Mouse (Mus musculus): ENCODE data around the gene Snx21. TPM values are rescaled to one million over a fixed set of nuclear protein-coding genes. Genes with fewer than 3 reads are reported as not detected.

Gene Snx21
- polyA plus RNA-seq, 1 experiment from 2014 or later: 44.8 TPM

DNA sequence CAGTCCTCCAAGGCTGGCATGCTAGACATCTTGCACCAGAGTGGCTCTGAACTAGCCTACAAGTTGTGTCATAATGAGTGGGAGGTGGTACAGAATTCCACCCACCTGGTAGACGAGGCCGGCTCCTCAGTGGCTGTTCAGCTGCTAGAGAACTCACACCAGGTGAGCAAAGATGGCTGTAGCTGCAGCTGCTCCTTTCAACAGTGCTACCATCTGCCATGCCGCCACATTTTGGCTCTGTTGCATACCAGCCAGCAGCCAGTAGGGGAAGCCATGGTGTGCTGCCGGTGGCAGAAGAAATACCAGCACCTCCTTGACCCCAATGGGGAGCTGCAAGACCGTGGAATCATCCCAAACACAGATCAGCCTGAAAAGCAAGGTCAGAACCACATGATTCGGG is 35.4 kb downstream of the Snx21 start:
- no peak overlapping the region for H3K4me2 ChIP-seq
- peaks cover 21% of the 10 kb centered on the region for H3K36me3 ChIP-seq
- H3K4me3 ChIP-seq: no peak overlapping the region
- peaks cover 24% of the 10 kb centered on the region for H3K4me1 ChIP-seq (replicated peaks)
- no peak for ATAC-seq (ENCODE audit: low FRiP score, low read depth)
- no peaks in the 10 kb centered on the region for H3K27me3 ChIP-seq
- WGBS: 81% methylated on average over 6 of the region's 6 CpGs
- no peak overlapping the region for H3K9ac ChIP-seq
- no peak overlapping the region for H3K27ac ChIP-seq (replicated peaks)
- H3K9me3 ChIP-seq: no peaks in the 10 kb centered on the region

DNA sequence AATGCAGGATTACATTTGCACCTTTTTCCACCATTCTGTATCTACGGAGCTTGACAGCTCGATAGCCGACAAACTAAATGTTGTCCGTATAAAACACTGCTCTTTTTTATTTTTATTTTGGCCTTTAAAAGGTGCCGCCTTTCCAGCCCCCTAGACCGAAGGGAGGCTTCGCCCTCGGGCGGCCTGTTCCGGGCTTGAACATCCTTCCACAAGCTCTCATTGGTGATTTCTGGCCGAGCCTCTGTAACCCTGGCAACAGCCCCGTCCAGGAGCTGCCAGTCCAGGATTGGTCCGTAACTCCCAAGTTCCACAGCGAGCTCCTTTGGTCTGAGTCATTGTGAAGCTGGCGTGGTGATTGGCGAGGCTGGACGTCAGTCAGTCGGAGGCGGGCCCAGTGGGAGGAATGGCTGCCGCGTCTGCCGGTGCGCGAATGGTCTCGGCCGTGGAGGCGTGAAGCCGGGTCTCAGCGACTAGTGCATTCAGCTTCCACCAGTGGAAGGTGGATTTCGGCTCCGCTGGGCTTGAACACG is 37.1 kb downstream of the Snx21 start, which contains the start of gene Zswim1:
Zswim1 (plus strand) TSS at position 51 of the 530 bp plus-strand sequence.
- Histone ChIP-seq H3K27ac (replicated peaks) (peak within 1 kb of the TSS; percentile 92), H3K4me1 (replicated peaks) (peaks cover 28% of the 10 kb centered on the region), H3K36me3 (peaks cover 27% of the 10 kb centered on the region), H3K4me2 (peak within 1 kb of the TSS; percentile 60), H3K9ac (peak within 1 kb of the TSS; percentile 82), H3K9me3 (no peaks in the 10 kb centered on the region), H3K4me3 (peak within 1 kb of the TSS; percentile 64), H3K27me3 (no peaks in the 10 kb centered on the region)
- peak; percentile 98 for ATAC-seq (ENCODE audit: low FRiP score, low read depth)
- WGBS: under 1% methylated on average over 32 of the region's 32 CpGs

DNA sequence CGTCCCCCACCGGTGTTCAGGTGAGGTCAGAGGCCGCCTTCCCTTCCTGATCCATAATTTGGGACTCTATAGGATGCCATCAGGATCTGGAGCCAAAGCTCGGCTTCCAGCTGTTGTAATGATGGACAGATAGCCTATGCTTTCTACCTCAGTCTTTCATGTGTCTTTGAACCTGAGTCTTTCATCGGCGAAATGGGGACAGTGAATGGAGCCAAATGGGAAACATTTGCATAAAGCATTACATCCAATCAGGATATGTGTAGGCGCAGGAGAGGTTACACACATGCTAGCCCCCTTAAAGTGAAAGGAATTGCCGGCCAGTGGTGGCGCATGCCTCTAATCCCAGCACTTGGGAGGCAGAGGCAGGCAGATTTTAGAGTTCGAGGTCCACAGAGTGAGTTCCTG is 37.6 kb downstream of the Snx21 start:
- Histone ChIP-seq H3K9me3 (no peaks in the 10 kb centered on the region), H3K4me2 (peak overlapping the region; percentile 60), H3K9ac (peak overlapping the region; percentile 82), H3K4me1 (replicated peaks) (peaks cover 28% of the 10 kb centered on the region), H3K4me3 (peak overlapping the region; percentile 64), H3K27ac (replicated peaks) (peak overlapping the region; percentile 92), H3K27me3 (no peaks in the 10 kb centered on the region), H3K36me3 (peaks cover 32% of the 10 kb centered on the region)
- ATAC-seq (ENCODE audit: low FRiP score, low read depth): peak; percentile 60
- 1% methylated on average over 10 of the region's 10 CpGs for WGBS

DNA sequence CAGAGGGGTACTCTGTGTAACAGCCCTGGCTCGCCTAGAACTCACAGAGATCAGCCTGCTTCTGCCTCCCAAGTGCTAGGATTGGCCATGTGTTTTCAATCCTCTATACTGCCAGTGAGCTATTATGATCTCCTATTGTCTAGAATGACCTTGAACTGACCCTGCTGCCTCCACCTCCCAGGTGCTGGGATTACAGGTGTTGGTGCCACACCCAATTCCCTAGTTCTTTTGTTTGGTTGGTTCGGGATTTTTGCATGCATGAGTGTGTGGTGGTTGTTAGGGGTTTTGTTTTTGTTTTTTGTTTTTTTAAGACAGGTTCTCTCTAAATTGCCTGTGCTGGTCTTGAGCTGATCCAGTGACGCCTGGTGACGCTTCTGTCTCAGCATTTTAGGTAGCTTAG is 38.3 kb downstream of the Snx21 start:
- Histone ChIP-seq H3K9me3 (no peaks in the 10 kb centered on the region), H3K27me3 (no peaks in the 10 kb centered on the region), H3K4me1 (replicated peaks) (peaks cover 28% of the 10 kb centered on the region), H3K27ac (replicated peaks) (no peak overlapping the region), H3K9ac (no peak overlapping the region), H3K36me3 (peaks cover 36% of the 10 kb centered on the region), H3K4me3 (peak overlapping the region; percentile 64; the same call in 1 of the 2 replicates), H3K4me2 (peak overlapping the region; percentile 60)
- WGBS: 96% methylated on average over 4 of the region's 4 CpGs
- ATAC-seq (ENCODE audit: low FRiP score, low read depth): no peak

DNA sequence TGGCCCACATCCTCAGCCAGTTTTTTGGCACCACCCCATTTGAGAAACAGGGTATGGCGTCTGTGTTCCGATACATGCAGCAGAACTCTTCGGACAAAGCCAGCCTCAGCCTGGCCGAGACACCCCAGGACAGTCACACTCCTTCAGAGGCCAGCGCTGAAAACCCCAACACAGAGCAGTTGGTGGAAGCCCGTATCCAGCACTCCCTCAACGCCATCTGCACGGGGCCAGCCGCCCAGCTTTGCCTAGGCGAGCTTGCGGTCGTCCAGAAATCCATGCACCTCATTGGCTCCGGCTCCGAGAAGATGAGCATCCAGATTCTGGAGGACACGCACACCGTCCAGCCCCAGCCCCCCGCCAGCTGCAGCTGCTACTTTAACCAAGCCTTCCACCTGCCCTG is 39.9 kb downstream of the Snx21 start:
- peaks cover 28% of the 10 kb centered on the region for H3K4me1 ChIP-seq (replicated peaks)
- H3K27ac ChIP-seq (replicated peaks): no peak overlapping the region
- H3K27me3 ChIP-seq: no peaks in the 10 kb centered on the region
- no peak overlapping the region for H3K4me2 ChIP-seq
- no peak overlapping the region for H3K4me3 ChIP-seq
- H3K9ac ChIP-seq: no peak overlapping the region
- H3K9me3 ChIP-seq: no peaks in the 10 kb centered on the region
- H3K36me3 ChIP-seq: peaks cover 34% of the 10 kb centered on the region
- ATAC-seq (ENCODE audit: low FRiP score, low read depth): no peak
- WGBS: 97% methylated on average over 17 of the region's 17 CpGs

DNA sequence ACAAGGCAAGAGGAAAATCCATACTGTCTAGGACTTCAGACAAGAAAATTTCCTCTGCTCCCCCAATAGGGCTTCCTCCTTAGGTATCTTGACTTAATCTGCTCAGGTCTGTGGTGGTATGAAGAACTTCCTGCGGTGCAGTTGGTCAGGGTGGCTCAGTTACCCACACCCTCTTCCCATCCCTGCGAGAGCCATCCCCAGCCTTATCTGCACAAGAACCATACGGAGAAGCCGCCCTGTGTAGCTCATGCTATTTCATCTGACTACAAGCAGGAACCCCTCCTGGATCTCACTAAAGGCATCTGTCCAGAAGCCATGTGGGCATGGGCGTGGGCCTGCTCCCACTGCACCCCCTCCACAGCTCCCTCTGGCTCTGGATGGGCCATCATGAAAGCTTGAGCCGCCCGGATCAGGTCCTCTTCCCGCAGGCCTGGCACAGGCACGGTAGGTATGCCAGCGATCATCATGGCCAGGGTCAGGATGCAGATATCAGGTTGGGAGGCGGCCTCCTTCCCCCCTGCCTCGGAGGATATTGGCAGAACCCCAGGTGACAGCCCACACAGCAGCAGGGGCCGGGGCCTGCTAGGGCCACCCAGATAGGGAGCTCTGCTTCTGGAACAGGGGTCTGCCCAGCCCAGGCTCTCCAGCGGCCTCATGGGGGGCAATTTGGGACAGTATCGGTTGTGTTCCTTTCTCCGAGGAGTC is 41.7 kb downstream of the Snx21 start:
- 89% methylated on average over 15 of the region's 16 CpGs for WGBS
- ATAC-seq (ENCODE audit: low FRiP score, low read depth): no peak

DNA sequence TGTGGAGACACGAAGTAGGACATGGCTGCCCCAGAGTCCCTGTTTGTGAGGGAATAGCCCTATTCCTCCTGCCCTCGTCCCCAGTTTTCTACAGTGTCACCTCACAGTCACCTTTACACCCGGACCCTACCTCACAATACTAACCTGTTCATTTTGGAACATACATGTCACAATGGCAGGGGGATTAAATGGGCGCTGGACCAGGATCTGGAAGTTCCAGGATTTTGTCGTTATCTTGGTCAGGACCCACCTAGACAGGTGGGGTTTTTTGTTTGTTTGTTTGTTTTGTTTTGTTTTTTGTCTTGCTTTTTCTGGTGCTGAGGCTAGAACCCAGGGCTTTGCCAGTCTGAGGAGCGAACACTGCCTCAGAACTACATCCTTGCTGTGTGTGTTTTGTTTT is 42.8 kb downstream of the Snx21 start, which contains the start of gene Spata25:
Spata25 (minus strand) TSS at position 101 of the 400 bp plus-strand sequence.
- Histone ChIP-seq H3K4me3 (no peak within 1 kb of the TSS), H3K4me2 (no peak within 1 kb of the TSS), H3K9ac (no peak within 1 kb of the TSS), H3K27me3 (no peaks in the 10 kb centered on the region), H3K27ac (replicated peaks) (no peak within 1 kb of the TSS), H3K36me3 (peaks cover 26% of the 10 kb centered on the region), H3K9me3 (no peaks in the 10 kb centered on the region), H3K4me1 (replicated peaks) (peaks cover 26% of the 10 kb centered on the region)
- WGBS: 88% methylated on average over 6 of the region's 6 CpGs
- no peak for ATAC-seq (ENCODE audit: low FRiP score, low read depth)

More for the DNA sequence above, 41.7 kb downstream of the Snx21 start:
- no peak overlapping the region for H3K4me3 ChIP-seq
- no peak overlapping the region for H3K4me2 ChIP-seq
- no peaks in the 10 kb centered on the region for H3K9me3 ChIP-seq
- H3K27me3 ChIP-seq: no peaks in the 10 kb centered on the region
- peaks cover 26% of the 10 kb centered on the region for H3K36me3 ChIP-seq
- no peak overlapping the region for H3K9ac ChIP-seq
- H3K27ac ChIP-seq (replicated peaks): no peak overlapping the region
- peaks cover 24% of the 10 kb centered on the region for H3K4me1 ChIP-seq (replicated peaks)

DNA sequence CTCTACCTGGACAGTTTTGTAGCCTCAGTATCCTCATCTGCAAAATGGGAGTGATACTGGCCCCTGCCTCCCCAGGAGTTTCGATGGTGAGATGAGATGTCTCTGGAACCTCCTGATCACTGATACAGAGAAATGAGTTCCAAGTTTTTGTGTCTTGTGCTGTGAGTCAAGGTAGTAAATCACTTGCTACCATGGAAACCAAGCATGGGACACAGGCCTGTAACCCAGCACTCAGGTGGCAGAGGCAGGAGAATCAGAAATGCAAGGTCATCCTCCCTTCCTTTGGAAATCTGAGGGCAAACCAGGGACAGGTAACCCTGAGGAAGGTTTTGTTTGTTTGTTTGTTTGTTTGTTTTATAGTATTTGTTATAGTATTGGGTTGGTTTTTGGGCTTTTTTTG is 43.5 kb downstream of the Snx21 start:
- WGBS: 97% methylated on average over 1 of the region's 1 CpGs
- no peak overlapping the region for H3K4me3 ChIP-seq

DNA sequence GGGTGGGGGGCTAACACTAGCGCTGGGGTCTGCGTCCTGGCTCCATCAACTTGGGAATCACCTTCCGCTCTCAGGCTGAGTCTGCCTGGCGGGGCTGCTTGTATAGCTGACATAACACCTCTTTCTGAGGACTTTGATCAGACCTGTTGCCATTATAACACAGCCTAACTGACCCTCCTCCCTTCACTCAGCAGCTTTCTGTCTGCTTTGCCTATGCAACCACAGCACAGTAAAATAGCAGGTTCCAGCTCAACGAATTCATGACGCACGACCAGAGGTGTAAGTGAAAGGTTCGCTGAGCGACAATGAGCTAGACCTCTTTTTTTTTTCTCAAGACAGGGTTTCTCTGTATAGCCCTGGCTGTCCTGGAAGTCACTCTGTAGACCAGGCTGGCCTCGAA is 45.4 kb downstream of the Snx21 start:
- 85% methylated on average over 10 of the region's 10 CpGs for WGBS
- Histone ChIP-seq H3K27me3 (no peaks in the 10 kb centered on the region), H3K9ac (no peak overlapping the region)

More for the DNA sequence above, 43.5 kb downstream of the Snx21 start:
- no peak overlapping the region for H3K4me2 ChIP-seq
- peaks cover 22% of the 10 kb centered on the region for H3K4me1 ChIP-seq (replicated peaks)
- H3K36me3 ChIP-seq: peaks cover 26% of the 10 kb centered on the region
- ATAC-seq (ENCODE audit: low FRiP score, low read depth): no peak
- H3K27me3 ChIP-seq: no peaks in the 10 kb centered on the region
- no peaks in the 10 kb centered on the region for H3K9me3 ChIP-seq
- no peak overlapping the region for H3K9ac ChIP-seq
- H3K27ac ChIP-seq (replicated peaks): no peak overlapping the region

DNA sequence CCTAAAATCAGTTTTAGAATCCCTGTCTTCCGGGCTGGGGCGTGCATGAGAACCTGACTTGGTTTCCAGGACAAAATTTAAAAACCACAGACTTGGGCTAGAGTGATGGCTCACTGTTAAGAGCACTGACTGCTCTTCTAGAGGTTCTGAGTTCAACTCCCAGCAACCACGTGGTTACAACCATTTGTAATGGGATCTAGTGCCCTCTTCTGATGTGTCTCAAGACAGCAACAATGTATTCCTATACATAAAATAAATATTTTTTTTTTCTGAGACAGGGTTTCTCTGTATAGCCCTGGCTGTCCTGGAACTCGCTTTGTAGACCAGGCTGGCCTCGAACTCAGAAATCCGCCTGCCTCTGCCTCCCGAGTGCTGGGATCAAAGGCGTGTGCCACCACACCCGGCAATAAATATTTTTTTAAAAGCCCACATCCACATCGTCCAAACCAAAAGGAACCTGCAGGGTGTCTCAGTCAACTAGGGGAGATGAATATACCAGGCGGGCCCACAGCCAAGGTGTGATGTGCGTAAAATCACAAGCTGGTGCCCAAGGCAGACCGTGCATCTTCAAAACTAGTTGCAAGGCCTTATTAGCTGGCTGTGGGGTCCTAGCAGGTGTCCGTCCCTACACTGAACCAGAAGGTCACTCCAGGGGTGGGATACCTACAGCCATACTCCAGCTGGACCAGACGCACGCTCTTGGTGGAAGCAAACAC is 46.6 kb downstream of the Snx21 start:
- H3K9me3 ChIP-seq: no peaks in the 10 kb centered on the region
- peak overlapping the region; percentile 82 for H3K27ac ChIP-seq (replicated peaks)
- H3K9ac ChIP-seq: peak overlapping the region; percentile 66
- H3K4me3 ChIP-seq: peak overlapping the region; percentile 66
- WGBS: 57% methylated on average over 16 of the region's 16 CpGs
- peak overlapping the region; percentile 99 for H3K4me2 ChIP-seq
- no peak for ATAC-seq (ENCODE audit: low FRiP score, low read depth)
- H3K27me3 ChIP-seq: no peaks in the 10 kb centered on the region
- peaks cover 13% of the 10 kb centered on the region for H3K36me3 ChIP-seq
- peaks cover 24% of the 10 kb centered on the region for H3K4me1 ChIP-seq (replicated peaks)

More for the DNA sequence above, 45.4 kb downstream of the Snx21 start:
- Histone ChIP-seq H3K4me3 (no peak overlapping the region), H3K36me3 (peaks cover 16% of the 10 kb centered on the region), H3K4me1 (replicated peaks) (peaks cover 29% of the 10 kb centered on the region), H3K27ac (replicated peaks) (no peak overlapping the region), H3K9me3 (no peaks in the 10 kb centered on the region), H3K4me2 (no peak overlapping the region)
- no peak for ATAC-seq (ENCODE audit: low FRiP score, low read depth)

DNA sequence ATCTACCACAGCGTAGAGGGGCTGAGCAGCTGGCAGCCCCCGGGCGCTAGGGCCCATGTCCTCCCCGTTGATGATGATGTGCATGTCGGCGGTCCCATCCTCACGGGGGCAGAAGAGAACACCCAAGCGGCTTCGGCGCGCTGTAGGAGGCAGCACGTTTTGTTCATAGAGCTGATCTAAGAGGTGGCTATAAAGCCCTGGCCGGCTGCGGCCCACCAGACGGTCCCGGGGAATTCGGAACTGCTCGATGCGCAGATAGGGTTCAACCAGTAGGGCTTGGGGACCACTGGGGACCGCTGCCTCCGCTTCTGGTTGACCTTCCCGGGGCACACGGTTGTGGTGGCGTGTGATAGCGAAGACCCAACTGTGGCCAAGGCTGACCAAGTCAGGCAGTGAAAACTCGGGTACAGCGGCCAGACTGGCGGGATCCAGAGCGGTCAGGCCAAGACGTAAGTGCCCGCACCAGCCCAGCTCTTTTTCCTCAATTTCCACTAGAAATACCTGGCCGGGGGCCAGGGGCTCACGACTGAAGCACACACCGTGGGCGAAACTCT is 47.2 kb downstream of the Snx21 start, which contains the start of gene Ctsa:
Ctsa (plus strand) TSS at position 126 of the 554 bp plus-strand sequence.
- WGBS: under 1% methylated on average over 35 of the region's 35 CpGs
- peak within 1 kb of the TSS; percentile 99 for H3K4me2 ChIP-seq

More for the DNA sequence above, 47.2 kb downstream of the Snx21 start, which contains the start of gene Ctsa:
- H3K27ac ChIP-seq (replicated peaks): peak within 1 kb of the TSS; percentile 82
- H3K9me3 ChIP-seq: no peaks in the 10 kb centered on the region
- peaks cover 24% of the 10 kb centered on the region for H3K4me1 ChIP-seq (replicated peaks)
- H3K27me3 ChIP-seq: no peaks in the 10 kb centered on the region
- H3K36me3 ChIP-seq: peaks cover 10% of the 10 kb centered on the region
- H3K4me3 ChIP-seq: peak within 1 kb of the TSS; percentile 66
- peak within 1 kb of the TSS; percentile 66 for H3K9ac ChIP-seq
- peak; percentile 72 for ATAC-seq (ENCODE audit: low FRiP score, low read depth)

All from hindbrain, embryonic 15.5 days (tissue).